Mouse (Mus musculus) gastrocnemius, postnatal 14 days (tissue): ENCODE measurements at regions not wholly inside any gene's neighbourhood (a gene's known extent, or its start where the extent isn't known, plus 50 kb on each side); places are given as distances from the start of the nearest gene placed in this dataset.

Experiments used
- DNase-seq: peaks from one replicate; pipeline ENCODE4 v3.0.0; 2021; ENCODE audit warnings: mixed read lengths
- intact Hi-C: fragments of 180-260 bp; cut with DNase I; formaldehyde crosslinking; loops from one replicate; pipeline ENCODE4 v1.15.1; 2025; ENCODE audit warnings: low total_unique reads

GRCm38 (mm10) chr10:126070984-126071713 is 105.2 kb downstream of the Lrig3 start:
- no peak for DNase-seq
- intact Hi-C loops = no loop called here

GRCm38 (mm10) chr10:126071714-126072057 is 105.7 kb downstream of the Lrig3 start:
- intact Hi-C loops = no loop called here

GRCm38 (mm10) chr10:126077313-126077966 is 111.5 kb downstream of the Lrig3 start:
- no peak for DNase-seq
- intact Hi-C loops = no loop called here

More at GRCm38 (mm10) chr10:126071714-126072057, 105.7 kb downstream of the Lrig3 start:
- no peak for DNase-seq

GRCm38 (mm10) chr10:126082576-126082975 is 116.6 kb downstream of the Lrig3 start:
- intact Hi-C loops = no loop called here
- DNase-seq = peak; percentile 7

GRCm38 (mm10) chr10:126086684-126087083 is 120.7 kb downstream of the Lrig3 start:
- intact Hi-C loops = no loop called here

GRCm38 (mm10) chr10:126094238-126094880 is 128.4 kb downstream of the Lrig3 start:
- no peak for DNase-seq
- intact Hi-C loops = no loop called here

More at GRCm38 (mm10) chr10:126086684-126087083, 120.7 kb downstream of the Lrig3 start:
- DNase-seq = no peak

GRCm38 (mm10) chr10:126097896-126098295 is 131.9 kb downstream of the Lrig3 start:
- DNase-seq = no peak
- intact Hi-C loops = no loop called here

- intact Hi-C loops = no loop called here
- DNase-seq = peak; percentile 12
Observed at GRCm38 (mm10) chr10:126102876-126103275, 136.9 kb downstream of the Lrig3 start.

- intact Hi-C loops = no loop called here
- no peak for DNase-seq
Observed at GRCm38 (mm10) chr10:126113106-126113505, 147.1 kb downstream of the Lrig3 start.

- intact Hi-C loops = no loop called here
- no peak for DNase-seq
Observed at GRCm38 (mm10) chr10:126115386-126115785, 149.4 kb downstream of the Lrig3 start.

GRCm38 (mm10) chr10:126121626-126122025 is 155.7 kb downstream of the Lrig3 start:
- intact Hi-C loops = no loop called here
- DNase-seq = no peak

- intact Hi-C loops = no loop called here
- DNase-seq = no peak
Observed at GRCm38 (mm10) chr10:126122504-126122903, 156.5 kb downstream of the Lrig3 start.

GRCm38 (mm10) chr10:126133188-126133587 is 167.2 kb downstream of the Lrig3 start:
- intact Hi-C loops = no loop called here
- no peak for DNase-seq

- DNase-seq = no peak
- intact Hi-C loops = no loop called here
Observed at GRCm38 (mm10) chr10:126133957-126134356, 168.0 kb downstream of the Lrig3 start.

GRCm38 (mm10) chr10:126138585-126138984 is 172.6 kb downstream of the Lrig3 start:
- DNase-seq = no peak
- intact Hi-C loops = no loop called here

GRCm38 (mm10) chr10:126141586-126141985 is 175.6 kb downstream of the Lrig3 start:
- DNase-seq = no peak
- intact Hi-C loops = no loop called here

- intact Hi-C loops = no loop called here
- peak; percentile 70 for DNase-seq
Observed at GRCm38 (mm10) chr10:126143833-126144232, 177.9 kb downstream of the Lrig3 start.

- no peak for DNase-seq
- intact Hi-C loops = no loop called here
Observed at GRCm38 (mm10) chr10:126144609-126145202, 178.7 kb downstream of the Lrig3 start.

GRCm38 (mm10) chr10:126157300-126157699 is 191.3 kb downstream of the Lrig3 start:
- DNase-seq = peak; percentile 20
- intact Hi-C loops = no loop called here

- intact Hi-C loops = no loop called here
Observed at GRCm38 (mm10) chr10:126165215-126165614, 199.2 kb downstream of the Lrig3 start.

More at GRCm38 (mm10) chr10:126165215-126165614, 199.2 kb downstream of the Lrig3 start:
- DNase-seq = no peak
